In the genomic region with DNA sequence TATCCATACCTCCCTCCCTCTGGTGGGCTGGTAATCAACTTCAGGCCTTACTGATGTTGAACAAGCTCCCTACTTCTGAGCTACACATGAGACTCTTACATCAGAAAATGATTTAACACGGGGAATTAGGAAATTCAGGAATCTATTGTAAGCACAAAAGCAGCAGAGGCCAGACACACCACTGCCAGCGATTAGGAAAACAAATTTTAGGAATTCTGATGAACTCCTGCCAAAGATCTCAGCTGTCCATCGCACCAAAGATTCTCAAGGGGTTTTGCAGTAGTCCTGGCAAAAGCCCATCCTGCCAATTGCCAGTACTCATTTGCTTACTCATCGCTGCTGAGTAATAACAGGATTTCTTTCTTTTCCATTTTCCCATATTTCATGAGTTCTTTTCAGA, we compare ENCODE assay signal across 11 mouse cellular contexts.
DNase-seq lines count a peak whose midpoint lies in the region; ATAC-seq and TF ChIP-seq lines count a peak whose summit lies in the region.
"Had no signal": no experiment of that assay in that cellular context is flagged by ENCODE, and none has a peak within 500 bp of the region (broad histone marks: within the 10 kb centered on the region; RNA-seq: fewer than 3 reads in every experiment).

No protein-coding gene starts in this region.

- no peak for TF ChIP-seq EP300 in heart, adult 2 months (IDR thresholded peaks at IDR 0.05; ENCODE audit: insufficient read depth, low read depth, low read length)

- no peak overlapping the region for H3K9ac ChIP-seq in heart, adult 2 months (ENCODE audit: low read depth, low read length)
- no peak overlapping the region for H3K9ac ChIP-seq in intestine, postnatal 0 days (ENCODE audit: low read depth, low read length)
- H3K9ac ChIP-seq in neural tube, embryonic 15.5 days (replicated peaks), result no peak overlapping the region
- H3K9ac ChIP-seq in intestine, embryonic 15.5 days, result no peak overlapping the region

- no peak overlapping the region for H3K4me3 ChIP-seq in heart, adult 2 months
- no peak overlapping the region for H3K4me3 ChIP-seq in heart, embryonic 10.5 days
- H3K4me3 ChIP-seq in intestine, postnatal 0 days (ENCODE audit: low read depth, low read length), result no peak overlapping the region
- H3K4me3 ChIP-seq in neural tube, embryonic 15.5 days (replicated peaks), result no peak overlapping the region
- H3K4me3 ChIP-seq in intestine, embryonic 15.5 days (replicated peaks), result no peak overlapping the region

- H3K27me3 ChIP-seq in heart, adult 2 months (ENCODE audit: control insufficient read depth, insufficient read depth, low read length), result no peaks in the 10 kb centered on the region
- H3K27me3 ChIP-seq in heart, embryonic 10.5 days (ENCODE audit: insufficient read depth, poor library complexity, severe bottlenecking), result no peaks in the 10 kb centered on the region
- no peaks in the 10 kb centered on the region for H3K27me3 ChIP-seq in intestine, postnatal 0 days (replicated peaks; ENCODE audit: control insufficient read depth, insufficient read depth, low read length)
- H3K27me3 ChIP-seq in neural tube, embryonic 15.5 days (replicated peaks), result no peaks in the 10 kb centered on the region
- no peaks in the 10 kb centered on the region for H3K27me3 ChIP-seq in intestine, embryonic 15.5 days (replicated peaks)

- no peaks in the 10 kb centered on the region for H3K9me3 ChIP-seq in heart, embryonic 10.5 days
- H3K9me3 ChIP-seq in intestine, postnatal 0 days (ENCODE audit: control insufficient read depth), result no peaks in the 10 kb centered on the region
- no peaks in the 10 kb centered on the region for H3K9me3 ChIP-seq in neural tube, embryonic 15.5 days (replicated peaks)
- no peaks in the 10 kb centered on the region for H3K9me3 ChIP-seq in intestine, embryonic 15.5 days

- peaks cover 1% of the 10 kb centered on the region for H3K4me1 ChIP-seq in heart, adult 2 months (ENCODE audit: control insufficient read depth, insufficient read depth, low read length)
- H3K4me1 ChIP-seq in heart, embryonic 10.5 days, result peaks cover 9% of the 10 kb centered on the region; the same call in 1 of the 2 replicates
- H3K4me1 ChIP-seq in intestine, postnatal 0 days (replicated peaks; ENCODE audit: control insufficient read depth, insufficient read depth, low read length), result no peaks in the 10 kb centered on the region
- 0 out of 2 replicates have a peak, but pooled peaks cover 4% of the 10 kb centered on the region for H3K4me1 ChIP-seq in neural tube, embryonic 15.5 days
- H3K4me1 ChIP-seq in intestine, embryonic 15.5 days (replicated peaks), result no peaks in the 10 kb centered on the region

- 32% methylated on average over 4 of the region's 4 CpGs for WGBS in heart, adult 2 months
- WGBS in heart, embryonic 10.5 days, result 87% methylated on average over 4 of the region's 4 CpGs
- WGBS in intestine, postnatal 0 days, result 61% methylated on average over 4 of the region's 4 CpGs
- 71% methylated on average over 4 of the region's 4 CpGs for WGBS in neural tube, embryonic 15.5 days
- 62% methylated on average over 4 of the region's 4 CpGs for WGBS in intestine, embryonic 15.5 days

- no peaks in the 10 kb centered on the region for H3K79me2 ChIP-seq in heart, adult 2 months (replicated peaks; ENCODE audit: control insufficient read depth, insufficient read depth, low read length)

- TF ChIP-seq POLR2A in heart, adult 2 months (IDR thresholded peaks at IDR 0.05; ENCODE audit: insufficient read depth, low read depth, low read length), result no peak

- no peak overlapping the region for H3K4me2 ChIP-seq in intestine, postnatal 0 days (replicated peaks; ENCODE audit: low read depth)
- no peak overlapping the region for H3K4me2 ChIP-seq in neural tube, embryonic 15.5 days
- H3K4me2 ChIP-seq in intestine, embryonic 15.5 days (replicated peaks), result no peak overlapping the region

- H3K36me3 ChIP-seq in heart, adult 2 months (ENCODE audit: control insufficient read depth, insufficient read depth, low read length), result no peaks in the 10 kb centered on the region
- H3K36me3 ChIP-seq in heart, embryonic 10.5 days, result no peaks in the 10 kb centered on the region
- no peaks in the 10 kb centered on the region for H3K36me3 ChIP-seq in intestine, postnatal 0 days (ENCODE audit: control insufficient read depth, insufficient read depth)
- H3K36me3 ChIP-seq in neural tube, embryonic 15.5 days, result no peaks in the 10 kb centered on the region
- H3K36me3 ChIP-seq in intestine, embryonic 15.5 days, result no peaks in the 10 kb centered on the region

- no peak for TF ChIP-seq CTCF in heart, adult 2 months (IDR thresholded peaks at IDR 0.05)
- no peak for TF ChIP-seq CTCF in intestine, postnatal 0 days (IDR thresholded peaks at IDR 0.05; ENCODE audit: low read depth)

- intact Hi-C loops in heart, adult 2 months (cut with DNase I), result loop anchor here (5.0 to 10.0 kb wide), 2 partner anchors 55 to 147 kb away; no protein-coding TSS in a partner anchor
- intact Hi-C loops in heart, postnatal 10 days (cut with DNase I), result no loop called here

- no peak for ATAC-seq in intestine, postnatal 0 days
- no peak for ATAC-seq in neural tube, embryonic 15.5 days (ENCODE audit: low FRiP score)
- ATAC-seq in intestine, embryonic 15.5 days, result no peak

- DNase-seq in heart, adult 2 months, result peak in 1 of 2 experiments; percentile 61
- DNase-seq in heart, embryonic 10.5 days (ENCODE audit: low spot score), result no peak
- DNase-seq in 3T3-L1 (ENCODE audit: low read depth, low spot score), result peak; percentile 93
- DNase-seq in brain, adult 2 months (ENCODE audit: low read depth, low spot score), result peak; percentile 52
- peak; percentile 57 to 61 for DNase-seq in heart, postnatal 10 days
- DNase-seq: spleen, adult 18-20 months; thymus, postnatal 4 days had no signal

- H3K27ac ChIP-seq in heart, adult 2 months, result peak overlapping the region; percentile 26
- no peak overlapping the region for H3K27ac ChIP-seq in heart, embryonic 10.5 days
- H3K27ac ChIP-seq in intestine, postnatal 0 days (ENCODE audit: low read depth, low read length), result no peak overlapping the region
- no peak overlapping the region for H3K27ac ChIP-seq in neural tube, embryonic 15.5 days (replicated peaks)
- H3K27ac ChIP-seq in intestine, embryonic 15.5 days, result no peak overlapping the region
- H3K27ac ChIP-seq: macrophage had no signal
